Mouse (Mus musculus): ENCODE data around the gene Wfdc1.

Gene Wfdc1

GRCm38 (mm10) chr8:119736348-119736917 is 70.3 kb downstream of the Wfdc1 start:
- DNase-seq (ENCODE audit: low spot score in 2 of 2), result no peak

GRCm38 (mm10) chr8:119737093-119737900 is 71.1 kb downstream of the Wfdc1 start:
- no peak for DNase-seq (ENCODE audit: low spot score in 2 of 2)

Data from right cerebral cortex, postnatal 10 days (tissue).